Mouse (Mus musculus) hindbrain, embryonic 15.5 days (tissue): Measurements from ENCODE around the gene Faap24. TPM values are rescaled to one million over a fixed set of nuclear protein-coding genes. Genes with fewer than 3 reads are reported as not detected.

Experiments used
- ATAC-seq: fragments of 200-750 bp; cut with Nextera tagmentation; 2 replicates; pipeline ENCODE4 v1.8.0; 2017; ENCODE audit warnings: low read depth, moderate number of reproducible peaks, moderate TSS enrichment; ENCODE audit not compliant: low FRiP score
- H3K27ac ChIP-seq: fragments of 300-500 bp; sonication (generic); replicated peaks from 2 replicates; pipeline ENCODE4 v1.5.1; 2015; ENCODE audit warnings: mild to moderate bottlenecking, inconsistent platforms
- H3K27me3 ChIP-seq: fragments of 300-500 bp; sonication (generic); 2 replicates; pipeline ENCODE4 v1.6.1; 2015; ENCODE audit warnings: control low read depth, inconsistent platforms
- H3K36me3 ChIP-seq: fragments of 300-500 bp; sonication (generic); 2 replicates; pipeline ENCODE4 v1.6.1; 2015; ENCODE audit warnings: control low read depth, inconsistent platforms
- H3K4me1 ChIP-seq: fragments of 300-500 bp; sonication (generic); replicated peaks from 2 replicates; pipeline ENCODE4 v1.6.1; 2015; ENCODE audit warnings: control low read depth, inconsistent platforms
- H3K4me2 ChIP-seq: fragments of 300-500 bp; sonication (generic); 2 replicates; pipeline ENCODE4 v1.6.1; 2015; ENCODE audit warnings: moderate library complexity, mild to moderate bottlenecking, inconsistent platforms
- H3K4me3 ChIP-seq: fragments of 300-500 bp; sonication (generic); 2 replicates; pipeline ENCODE4 v1.5.1; 2015; ENCODE audit warnings: mild to moderate bottlenecking, inconsistent platforms
- H3K9ac ChIP-seq: fragments of 300-500 bp; sonication (generic); 2 replicates; pipeline ENCODE4 v1.6.1; 2015; ENCODE audit warnings: inconsistent platforms
- H3K9me3 ChIP-seq: fragments of 300-500 bp; sonication (generic); 2 replicates; pipeline ENCODE4 v1.6.1; 2016; ENCODE audit warnings: control low read depth, inconsistent platforms
- WGBS: fragments of 180-500 bp; shearing (Covaris S2); methylation state at CpG from one replicate; pipeline ENCODE4 v1.1.7; 2015; 5-methylcytosine and 5-hydroxymethylcytosine counted together
- polyA plus RNA-seq: library from polyadenylated mRNA; unstranded; fragments of >200 nt; fragmentation: Nextera tagmentation; extraction: Ambion mirVana; gene quantifications from 2 replicates; pipeline ENCODE4 v1.2.1, GENCODE M21; 2015

The Faap24 gene
- polyA plus RNA-seq, 1 experiment from 2014 or later, result 15.7 TPM

GRCm38 (mm10) chr7:35382706-35383353, 13.8 kb downstream of the Faap24 start:
- Histone ChIP-seq H3K9me3 (no peaks in the 10 kb centered on the region), H3K27me3 (no peaks in the 10 kb centered on the region), H3K4me2 (no peak overlapping the region), H3K4me1 (no peaks in the 10 kb centered on the region), H3K9ac (no peak overlapping the region), H3K27ac (no peak overlapping the region), H3K36me3 (no peaks in the 10 kb centered on the region), H3K4me3 (no peak overlapping the region)
- ATAC-seq, result no peak
- WGBS, result 56% methylated on average over 2 of the region's 2 CpGs

- Histone ChIP-seq H3K4me3 (no peak overlapping the region), H3K27me3 (no peaks in the 10 kb centered on the region), H3K27ac (no peak overlapping the region), H3K36me3 (no peaks in the 10 kb centered on the region), H3K9ac (no peak overlapping the region), H3K4me2 (no peak overlapping the region), H3K9me3 (no peaks in the 10 kb centered on the region), H3K4me1 (no peaks in the 10 kb centered on the region)
- ATAC-seq, result no peak
- 60% methylated on average over 10 of the region's 16 CpGs for WGBS
These were observed 14.8 kb downstream of the Faap24 start for GRCm38 (mm10) chr7:35381861-35382260.

GRCm38 (mm10) chr7:35380351-35380750, 16.3 kb downstream of the Faap24 start:
- 89% methylated on average over 8 of the region's 8 CpGs for WGBS
- ATAC-seq, result no peak
- Histone ChIP-seq H3K4me3 (no peak overlapping the region), H3K36me3 (no peaks in the 10 kb centered on the region), H3K27ac (no peak overlapping the region), H3K9me3 (no peaks in the 10 kb centered on the region), H3K9ac (no peak overlapping the region), H3K4me1 (no peaks in the 10 kb centered on the region), H3K4me2 (no peak overlapping the region), H3K27me3 (no peaks in the 10 kb centered on the region)

GRCm38 (mm10) chr7:35379492-35380119, 17.0 kb downstream of the Faap24 start:
- no peaks in the 10 kb centered on the region for H3K36me3 ChIP-seq
- no peaks in the 10 kb centered on the region for H3K4me1 ChIP-seq
- no peaks in the 10 kb centered on the region for H3K9me3 ChIP-seq
- no peak overlapping the region for H3K4me3 ChIP-seq
- no peak for ATAC-seq
- no peak overlapping the region for H3K4me2 ChIP-seq
- no peaks in the 10 kb centered on the region for H3K27me3 ChIP-seq
- H3K27ac ChIP-seq, result no peak overlapping the region
- no peak overlapping the region for H3K9ac ChIP-seq
- WGBS, result 33% methylated on average over 16 of the region's 16 CpGs

GRCm38 (mm10) chr7:35376623-35377022, 20.0 kb downstream of the Faap24 start:
- peak; percentile 47; the same call in 1 of the 2 replicates for ATAC-seq
- H3K9ac ChIP-seq, result no peak overlapping the region
- no peak overlapping the region for H3K27ac ChIP-seq

GRCm38 (mm10) chr7:35374265-35374664, 22.4 kb downstream of the Faap24 start:
- Histone ChIP-seq H3K4me3 (no peak overlapping the region), H3K9me3 (no peaks in the 10 kb centered on the region), H3K36me3 (no peaks in the 10 kb centered on the region), H3K27me3 (no peaks in the 10 kb centered on the region), H3K4me2 (no peak overlapping the region), H3K27ac (no peak overlapping the region), H3K9ac (no peak overlapping the region), H3K4me1 (no peaks in the 10 kb centered on the region; the same call in 1 of the 2 replicates)
- ATAC-seq, result no peak
- 80% methylated on average over 7 of the region's 7 CpGs for WGBS

More at GRCm38 (mm10) chr7:35376623-35377022, 20.0 kb downstream of the Faap24 start:
- H3K36me3 ChIP-seq, result no peaks in the 10 kb centered on the region
- WGBS, result 71% methylated on average over 9 of the region's 9 CpGs
- H3K27me3 ChIP-seq, result no peaks in the 10 kb centered on the region
- H3K4me3 ChIP-seq, result no peak overlapping the region
- H3K4me2 ChIP-seq, result no peak overlapping the region
- no peaks in the 10 kb centered on the region for H3K4me1 ChIP-seq
- no peaks in the 10 kb centered on the region for H3K9me3 ChIP-seq

- no peak for ATAC-seq
- Histone ChIP-seq H3K9ac (no peak overlapping the region), H3K9me3 (no peaks in the 10 kb centered on the region), H3K4me1 (no peaks in the 10 kb centered on the region; the same call in 1 of the 2 replicates), H3K27me3 (no peaks in the 10 kb centered on the region), H3K36me3 (no peaks in the 10 kb centered on the region), H3K4me3 (no peak overlapping the region), H3K27ac (no peak overlapping the region), H3K4me2 (no peak overlapping the region)
- WGBS, result 64% methylated on average over 16 of the region's 16 CpGs
These were observed 23.3 kb downstream of the Faap24 start for GRCm38 (mm10) chr7:35373146-35373989.

GRCm38 (mm10) chr7:35372483-35373017, 24.1 kb downstream of the Faap24 start:
- Histone ChIP-seq H3K36me3 (no peaks in the 10 kb centered on the region), H3K9ac (no peak overlapping the region), H3K27me3 (no peaks in the 10 kb centered on the region), H3K4me1 (no peaks in the 10 kb centered on the region; the same call in 1 of the 2 replicates), H3K9me3 (no peaks in the 10 kb centered on the region), H3K4me3 (no peak overlapping the region), H3K4me2 (no peak overlapping the region), H3K27ac (no peak overlapping the region)
- WGBS, result 92% methylated on average over 14 of the region's 14 CpGs
- no peak for ATAC-seq

- 0 out of 2 replicates have a peak, but pooled peaks have one; percentile 27 for ATAC-seq
- H3K4me2 ChIP-seq, result no peak overlapping the region
- WGBS, result 16% methylated on average over 14 of the region's 14 CpGs
- no peaks in the 10 kb centered on the region for H3K36me3 ChIP-seq
- no peaks in the 10 kb centered on the region; the same call in 1 of the 2 replicates for H3K4me1 ChIP-seq
- H3K27ac ChIP-seq, result 0 out of 2 replicates have a peak overlapping the region, but pooled peaks have one; percentile 21
- no peak overlapping the region for H3K4me3 ChIP-seq
- H3K27me3 ChIP-seq, result no peaks in the 10 kb centered on the region
- H3K9me3 ChIP-seq, result no peaks in the 10 kb centered on the region
- no peak overlapping the region for H3K9ac ChIP-seq
These were observed 25.5 kb downstream of the Faap24 start for GRCm38 (mm10) chr7:35371096-35371495.

- H3K4me2 ChIP-seq, result no peak overlapping the region
- no peak for ATAC-seq
- no peaks in the 10 kb centered on the region for H3K4me1 ChIP-seq
- no peak overlapping the region for H3K27ac ChIP-seq
- no peaks in the 10 kb centered on the region for H3K9me3 ChIP-seq
- H3K9ac ChIP-seq, result no peak overlapping the region
- H3K27me3 ChIP-seq, result no peaks in the 10 kb centered on the region
- no peaks in the 10 kb centered on the region for H3K36me3 ChIP-seq
- H3K4me3 ChIP-seq, result no peak overlapping the region
- 78% methylated on average over 12 of the region's 12 CpGs for WGBS
These were observed 31.3 kb downstream of the Faap24 start for GRCm38 (mm10) chr7:35365161-35365910.

GRCm38 (mm10) chr7:35362868-35363267, 33.8 kb downstream of the Faap24 start:
- WGBS, result 89% methylated on average over 5 of the region's 5 CpGs
- no peak for ATAC-seq
- Histone ChIP-seq H3K27ac (no peak overlapping the region), H3K27me3 (no peaks in the 10 kb centered on the region), H3K4me2 (no peak overlapping the region), H3K9ac (no peak overlapping the region), H3K36me3 (no peaks in the 10 kb centered on the region), H3K4me1 (no peaks in the 10 kb centered on the region), H3K4me3 (no peak overlapping the region), H3K9me3 (no peaks in the 10 kb centered on the region)
